Mouse (Mus musculus) E14TG2a.4 (cell line): Measurements from ENCODE around the gene Pcyt2.

ENCODE experiments used
- CTCF ChIP-seq: conservative IDR thresholded peaks from 2 replicates; pipeline ENCODE4 v1.5.1; 2014; ENCODE audit warnings: low read length
- NANOG ChIP-seq: IDR thresholded peaks from 2 replicates; pipeline ENCODE4 v1.6.1; 2014; ENCODE audit warnings: borderline replicate concordance, low read length, mixed read lengths

- TF ChIP-seq CTCF (no peak), NANOG (no peak)
These were observed 12.2 kb upstream of the Pcyt2 start for GRCm38 (mm10) chr11:120629911-120630310.
